Mouse (Mus musculus) gastrocnemius, postnatal 10 days (tissue): ENCODE data around the gene Wls. TPM values are rescaled to one million over a fixed set of nuclear protein-coding genes. Genes with fewer than 3 reads are reported as not detected.

Source experiments
- DNase-seq: peaks from one replicate; pipeline ENCODE4 v3.0.0; 2021; ENCODE audit warnings: mixed read lengths
- total RNA-seq, 2 experiments: library from RNA; stranded (reverse); gene quantifications; 2 replicates each; pipeline ENCODE4 v1.2.3; 2021

Wls gene
- total RNA-seq, 2 experiments from 2014 or later: 41.5 to 47.5 TPM

- DNase-seq: no peak
Observed at GRCm38 (mm10) chr3:159917328-159918090, 78.0 kb downstream of the Wls start.

Other genes with a start within 250 kb of the Wls start
- gene Rpe65, start 240.5 kb upstream of the Wls start, total RNA-seq: not detected